Mouse (Mus musculus) T-helper 17 cell (primary cell): ENCODE measurements around the gene Prkag2.
"Not testable (repeated sequence)": the region's sequence is repeated elsewhere in the genome, so short reads cannot be mapped to it uniquely, and the experiment has no call there.

Experiments used
- in situ Hi-C, 2 experiments: fragments of 300-600 bp; cut with MboI, MseI; formaldehyde crosslinking; loops; 1 replicate in 1 of 2; 2 replicates in 1 of 2; pipeline ENCODE4 v1.15.1; 2025; ENCODE audit warnings: high pct_unique_total_duplicates in 2 of 2

Gene Prkag2

GRCm38 (mm10) chr5:25087064-25087463 is 13.4 kb downstream of the Prkag2 start:
- in situ Hi-C loops = no loop called here

- in situ Hi-C loops = no loop called here
Observed at GRCm38 (mm10) chr5:25086234-25086633, 14.2 kb downstream of the Prkag2 start.

DNA sequence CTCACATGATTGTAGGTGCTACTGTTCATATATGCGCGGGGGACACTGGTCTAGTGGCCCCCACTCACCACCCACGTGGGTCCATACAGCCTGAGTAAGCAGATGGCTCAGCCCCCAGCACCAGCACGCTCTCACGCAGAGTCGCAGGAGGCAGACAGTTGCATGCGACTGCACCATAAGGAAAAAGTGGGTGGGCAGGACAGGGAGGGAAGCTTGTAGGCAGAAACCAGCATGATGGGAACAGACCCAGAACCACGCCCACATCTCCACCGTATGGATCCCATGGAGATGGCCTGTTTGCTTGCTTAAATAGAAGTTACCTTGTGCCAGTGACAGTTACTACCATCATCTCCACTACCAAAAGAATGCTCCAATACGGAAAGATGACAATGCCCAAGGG is 15.3 kb downstream of the Prkag2 start:
- in situ Hi-C loops = no loop called here

DNA sequence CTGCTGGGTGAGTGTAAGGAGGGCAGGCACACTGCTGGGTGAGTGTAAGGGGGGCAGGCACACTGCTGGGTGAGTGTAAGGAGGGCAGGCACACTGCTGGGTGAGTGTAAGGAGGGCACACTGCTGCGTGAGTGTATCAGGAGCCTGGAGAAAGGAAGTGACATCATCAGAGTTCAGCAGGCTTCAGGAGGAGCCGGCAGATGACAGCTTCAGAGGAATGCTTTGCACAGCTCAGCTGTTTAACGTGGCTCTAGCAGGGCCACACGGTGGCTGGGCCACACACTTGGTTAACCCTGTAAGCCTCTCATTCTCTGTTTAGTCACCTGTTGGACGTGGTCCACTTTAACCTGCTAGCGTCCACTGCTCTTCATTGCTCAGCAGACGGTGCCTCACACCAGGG is 16.6 kb downstream of the Prkag2 start:
- in situ Hi-C loops = no loop called here

- in situ Hi-C loops = no loop called here
Observed at GRCm38 (mm10) chr5:25082542-25082941, 17.9 kb downstream of the Prkag2 start.

DNA sequence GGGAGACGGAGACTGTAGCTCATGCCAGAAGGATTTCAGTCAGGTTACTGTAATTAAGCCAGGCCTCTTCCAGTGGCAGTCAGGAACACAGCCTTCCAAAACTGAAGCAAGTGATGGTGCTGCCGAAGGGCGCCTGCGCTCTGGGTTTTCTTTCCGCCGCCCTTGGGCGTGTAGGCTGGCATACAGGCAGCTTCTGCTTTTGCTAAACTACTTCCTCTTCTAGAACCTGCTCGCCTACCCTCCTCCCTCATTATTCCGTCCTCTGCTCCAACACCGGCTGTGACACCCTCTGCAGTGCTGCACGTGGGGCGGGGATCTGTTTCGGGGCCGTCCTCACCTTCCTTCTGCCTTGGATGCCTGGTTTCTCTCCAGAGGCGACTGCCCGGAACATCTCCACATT is 18.9 kb downstream of the Prkag2 start:
- in situ Hi-C loops = no loop called here

DNA sequence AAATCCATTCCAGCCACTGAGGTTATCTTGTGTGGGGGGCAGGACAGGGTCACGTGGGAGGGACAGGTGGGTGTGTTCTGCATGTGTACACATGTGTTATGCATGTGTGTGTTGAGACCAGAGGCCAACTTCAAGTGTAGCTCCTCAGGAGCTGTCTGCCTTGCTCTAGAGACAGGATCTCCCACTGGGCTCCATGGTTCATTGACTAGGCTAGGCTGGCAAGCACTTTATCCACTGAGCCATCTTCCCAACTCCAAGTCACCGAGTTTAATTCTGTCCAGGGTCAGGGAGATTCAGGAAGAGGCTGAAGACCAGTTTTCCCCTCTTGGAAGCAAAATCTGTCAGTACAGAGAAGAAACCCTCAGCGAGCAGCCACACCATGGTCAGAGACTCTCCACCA is 19.4 kb downstream of the Prkag2 start:
- in situ Hi-C loops = no loop called here

- in situ Hi-C loops = no loop called here
Observed at GRCm38 (mm10) chr5:25080438-25080945, 19.9 kb downstream of the Prkag2 start.

DNA sequence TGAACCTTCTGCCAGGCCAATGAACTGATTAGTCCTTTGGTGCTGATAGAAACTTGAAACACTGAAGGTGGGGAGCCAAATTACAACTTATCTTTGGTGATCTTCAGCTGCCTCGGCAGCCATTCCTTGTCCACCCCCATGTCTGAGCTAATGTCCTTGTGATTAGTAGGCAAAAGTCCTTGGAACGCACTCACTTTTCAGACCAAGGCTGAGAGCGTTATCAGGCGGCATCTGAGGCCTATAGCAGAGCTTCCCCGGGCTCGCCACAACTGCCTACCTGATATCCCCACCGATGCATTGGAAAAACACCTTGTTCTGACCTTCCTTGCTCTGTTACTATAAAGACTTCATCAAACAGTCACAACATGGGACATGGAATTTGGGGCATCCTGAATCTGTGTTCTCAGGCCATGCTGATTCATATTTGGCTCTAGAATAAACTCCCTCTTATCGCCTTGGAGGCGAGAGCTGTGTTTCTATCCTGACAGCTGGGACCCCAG is 20.6 kb downstream of the Prkag2 start:
- in situ Hi-C loops = no loop called here

GRCm38 (mm10) chr5:25077873-25078651 is 22.4 kb downstream of the Prkag2 start:
- in situ Hi-C loops = no loop called here

GRCm38 (mm10) chr5:25077258-25077657 is 23.2 kb downstream of the Prkag2 start:
- in situ Hi-C loops = not testable (repeated sequence)

DNA sequence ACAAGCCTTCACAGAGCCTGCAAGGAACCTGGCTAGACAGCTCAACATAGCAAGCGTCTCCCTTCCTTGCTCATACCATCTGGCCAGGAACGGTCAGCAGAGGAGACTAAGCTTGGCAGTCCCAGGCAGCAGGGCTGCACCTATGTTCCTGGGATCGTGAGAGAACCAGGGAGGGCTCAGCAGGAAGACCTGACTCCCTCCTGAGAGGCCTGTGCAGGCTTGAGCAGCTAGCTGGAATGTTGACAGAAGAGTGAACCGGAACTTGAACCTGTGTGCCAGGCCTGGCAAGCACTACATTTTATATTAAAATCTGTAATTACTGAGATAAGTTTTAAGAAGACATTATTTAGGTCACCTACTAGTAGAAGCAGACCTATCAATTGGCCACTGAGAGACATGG is 24.8 kb downstream of the Prkag2 start:
- in situ Hi-C loops = no loop called here

- in situ Hi-C loops = no loop called here
Observed at GRCm38 (mm10) chr5:25069815-25070214, 30.6 kb downstream of the Prkag2 start.

GRCm38 (mm10) chr5:25067122-25067521 is 33.3 kb downstream of the Prkag2 start:
- in situ Hi-C loops = no loop called here

DNA sequence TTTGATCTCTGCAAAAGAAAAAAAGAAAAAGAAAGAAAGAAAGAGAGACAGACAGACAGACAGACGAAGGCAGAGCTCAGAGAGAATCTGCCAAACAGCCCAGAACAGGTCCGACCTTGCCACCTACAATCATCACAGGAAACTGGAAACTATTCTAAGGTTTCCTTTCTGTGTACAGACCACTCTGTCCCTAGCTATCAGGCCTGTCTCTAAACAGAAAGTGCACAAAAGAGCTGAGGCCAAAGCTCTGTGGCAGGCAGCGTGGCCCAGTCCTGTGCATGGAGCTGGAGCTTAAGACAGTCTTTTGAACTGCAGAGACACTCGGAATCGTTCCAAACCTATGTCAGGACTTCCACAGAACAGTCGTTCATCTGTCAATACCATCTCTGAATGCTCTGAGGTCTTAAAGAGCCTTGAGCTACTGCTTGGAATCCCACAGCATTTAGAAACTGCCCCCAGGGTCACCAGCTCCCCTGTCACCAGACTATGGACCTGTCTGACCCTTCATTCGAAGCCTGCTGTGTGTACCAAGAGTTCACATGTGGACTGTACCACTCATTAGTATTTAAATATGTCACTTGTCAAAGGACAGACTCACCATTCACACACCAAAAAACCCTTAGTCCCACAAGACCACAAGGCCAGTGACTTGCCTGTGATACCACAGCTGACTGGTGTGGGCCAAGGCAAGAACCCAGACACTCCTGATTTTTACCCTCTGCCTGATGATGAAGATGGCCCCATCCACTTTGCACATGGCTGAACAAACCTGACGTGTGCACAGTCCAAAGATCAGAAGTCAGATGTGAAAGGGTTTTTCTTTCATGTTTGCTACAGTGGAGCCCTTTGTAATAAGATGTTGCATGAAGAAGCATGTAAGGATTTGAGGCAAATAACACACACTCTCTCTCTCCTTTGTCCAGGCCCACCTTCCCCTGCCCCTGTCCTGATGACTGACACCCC is 35.9 kb downstream of the Prkag2 start:
- in situ Hi-C loops = no loop called here

DNA sequence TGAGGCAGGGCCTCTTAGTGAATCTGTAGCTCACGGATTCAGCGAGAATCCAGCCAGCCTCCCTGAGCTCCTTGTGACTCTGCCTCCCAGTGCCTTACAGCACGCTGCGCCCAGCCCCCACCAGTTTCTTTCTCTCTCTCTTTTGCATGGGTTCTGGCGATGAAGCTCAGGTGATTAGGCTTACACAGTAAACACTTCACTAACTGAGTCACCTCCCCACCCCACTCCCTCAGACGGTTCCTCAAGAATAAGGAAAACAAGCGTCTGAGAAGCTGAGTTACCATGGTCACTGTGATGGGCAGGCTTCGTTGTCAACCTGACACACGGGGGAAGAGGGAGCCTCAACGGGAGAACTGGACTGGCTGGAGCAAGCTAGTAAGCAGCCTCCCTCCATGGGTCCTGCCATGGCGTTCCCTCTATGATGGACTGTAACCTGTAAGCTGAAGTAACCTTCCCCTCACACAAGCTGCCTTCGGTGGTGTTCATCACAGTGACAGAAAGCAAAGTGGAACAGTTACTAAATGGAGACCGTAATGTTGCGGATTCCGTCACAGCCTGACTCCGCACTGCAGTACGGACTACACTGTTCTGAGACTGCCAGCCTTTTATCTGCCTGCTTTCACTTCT is 37.8 kb downstream of the Prkag2 start:
- in situ Hi-C loops = no loop called here

GRCm38 (mm10) chr5:25058853-25059741 is 41.3 kb downstream of the Prkag2 start:
- in situ Hi-C loops = no loop called here

DNA sequence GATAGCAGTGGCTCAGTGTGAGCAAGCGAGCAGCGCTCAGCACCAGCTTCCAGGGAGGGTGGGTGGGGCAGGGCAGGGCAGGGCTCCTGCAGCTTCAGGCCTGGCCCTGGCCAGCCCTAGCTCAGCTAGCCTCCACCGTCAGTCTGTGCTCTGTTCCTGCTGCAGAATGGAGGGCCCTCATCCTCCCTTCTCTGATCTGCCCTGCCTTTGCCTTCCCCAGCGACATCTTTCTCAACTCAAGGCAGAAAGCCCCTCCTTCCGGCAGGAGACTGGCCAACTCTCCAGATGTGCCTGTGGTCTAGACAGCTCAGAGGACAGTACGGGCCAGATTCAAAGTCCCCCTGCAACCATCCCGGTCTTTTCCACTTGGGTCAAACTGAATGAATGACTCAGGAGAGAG is 42.0 kb downstream of the Prkag2 start:
- in situ Hi-C loops = no loop called here

DNA sequence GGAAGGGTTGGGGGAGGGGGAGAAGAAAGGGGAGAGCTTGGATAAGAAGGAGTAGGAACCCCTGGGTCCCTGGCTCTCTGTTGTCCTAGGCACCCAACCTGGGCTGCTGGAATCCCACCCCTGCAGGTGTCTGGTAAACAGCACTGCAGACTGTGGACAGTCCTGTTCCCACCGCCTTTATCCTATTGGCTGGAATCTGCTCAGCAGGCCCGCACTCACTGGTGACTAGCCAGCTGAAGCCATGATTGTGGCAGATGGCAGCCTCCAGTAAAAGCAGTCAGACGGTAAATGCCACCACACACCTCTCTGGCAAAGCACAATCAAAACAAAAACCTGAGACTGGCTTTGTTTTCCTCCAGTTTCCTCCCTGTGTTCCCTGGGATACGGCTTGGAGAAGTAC is 45.2 kb downstream of the Prkag2 start:
- in situ Hi-C loops = no loop called here

GRCm38 (mm10) chr5:25053971-25054658 is 46.3 kb downstream of the Prkag2 start:
- in situ Hi-C loops = no loop called here
